12 mouse cellular contexts compared by ENCODE assay signal in genomic region chr14:12388806-12389436, GRCm38 (mm10). TPM values are rescaled to one million over a fixed set of nuclear protein-coding genes. Genes with fewer than 3 reads are reported as not detected.
DNase-seq lines count a peak whose midpoint lies in the region; ATAC-seq lines count a peak whose summit lies in the region.
"Had no signal": no experiment of that assay in that cellular context is flagged by ENCODE, and none has a peak within 500 bp of the region (broad histone marks: within the 10 kb centered on the region; RNA-seq: fewer than 3 reads in every experiment).

No protein-coding gene starts in this region.

- no peaks in the 10 kb centered on the region for H3K9me3 ChIP-seq in forebrain, embryonic 12.5 days
- no peaks in the 10 kb centered on the region for H3K9me3 ChIP-seq in limb, embryonic 12.5 days
- H3K9me3 ChIP-seq: megakaryocyte, embryonic 14.5 days had no signal

- no peak overlapping the region for H3K4me3 ChIP-seq in forebrain, embryonic 12.5 days (replicated peaks)
- no peak overlapping the region for H3K4me3 ChIP-seq in limb, embryonic 12.5 days (replicated peaks)
- H3K4me3 ChIP-seq: megakaryocyte, embryonic 14.5 days had no signal

- H3K27me3 ChIP-seq in forebrain, embryonic 12.5 days: peaks cover 56% of the 10 kb centered on the region
- H3K27me3 ChIP-seq in limb, embryonic 12.5 days: no peaks in the 10 kb centered on the region; the same call in 1 of the 2 replicates
- H3K27me3 ChIP-seq: megakaryocyte, embryonic 14.5 days had no signal

- peak overlapping the region; percentile 78 for H3K27ac ChIP-seq in forebrain, embryonic 12.5 days
- no peak overlapping the region for H3K27ac ChIP-seq in limb, embryonic 12.5 days

- peak overlapping the region; percentile 44 for H3K4me2 ChIP-seq in forebrain, embryonic 12.5 days
- no peak overlapping the region; the same call in 1 of the 2 replicates for H3K4me2 ChIP-seq in limb, embryonic 12.5 days

- peak; percentile 57 for ATAC-seq in forebrain, embryonic 12.5 days (ENCODE audit: low FRiP score)
- ATAC-seq in limb, embryonic 12.5 days (ENCODE audit: insufficient number of reproducible peaks, insufficient read depth, low FRiP score, low TSS enrichment, low read depth): peak; percentile 48; the same call in 1 of the 2 replicates

- peaks cover 59% of the 10 kb centered on the region for H3K4me1 ChIP-seq in forebrain, embryonic 12.5 days
- H3K4me1 ChIP-seq in limb, embryonic 12.5 days (replicated peaks): peaks cover 16% of the 10 kb centered on the region
- H3K4me1 ChIP-seq: megakaryocyte, embryonic 14.5 days had no signal

- WGBS in forebrain, embryonic 12.5 days: 1% methylated on average over 14 of the region's 14 CpGs
- 11% methylated on average over 14 of the region's 14 CpGs for WGBS in limb, embryonic 12.5 days

- no peak overlapping the region for H3K9ac ChIP-seq in forebrain, embryonic 12.5 days
- no peak overlapping the region for H3K9ac ChIP-seq in limb, embryonic 12.5 days (replicated peaks)

- H3K36me3 ChIP-seq in forebrain, embryonic 12.5 days (replicated peaks): no peaks in the 10 kb centered on the region
- no peaks in the 10 kb centered on the region for H3K36me3 ChIP-seq in limb, embryonic 12.5 days

- peak; percentile 86 for DNase-seq in cerebellum, adult 9-10 months
- DNase-seq in retina, embryonic 14.5 days (ENCODE audit: low spot score): peak; percentile 95
- no peak for DNase-seq in gastrocnemius, adult 8-10 months (ENCODE audit: low spot score in 2 of 2)
- DNase-seq in kidney, adult 9 months: no peak
- no peak for DNase-seq in heart, adult 18-20 months
- DNase-seq in thymus, adult 18-20 months: no peak
- DNase-seq: gastrocnemius, postnatal 36 days; kidney, adult 8-10 months had no signal

RNA-seq across cellular contexts. Expression of gene Fezf2, which starts 40.9 kb away (rescaled TPM):
- polyA plus RNA-seq in forebrain, embryonic 12.5 days (2016; fragmentation: Nextera tagmentation; extraction: Ambion mirVana): 46.8 and 52.6 TPM in 2 replicates
- 0.33 and 0.45 TPM in 2 replicates for polyA plus RNA-seq in limb, embryonic 12.5 days (2016; fragmentation: Nextera tagmentation; extraction: Ambion mirVana)
- not detected for total RNA-seq in gastrocnemius, adult 8-10 months (2022)
- total RNA-seq in heart, adult 18-20 months (2021): not detected
- total RNA-seq: gastrocnemius, postnatal 36 days had no signal
- polyA plus RNA-seq: spleen, adult 2 months had no signal

Comparison
In these comparisons a context has a peak if more than half of its experiments do, and no peak if none do; other contexts are left out.
1. DNase-seq: peak in cerebellum, adult 9-10 months (single experiment) and retina, embryonic 14.5 days (single experiment); none in gastrocnemius, adult 8-10 months (0 of 2), kidney, adult 9 months (single experiment), heart, adult 18-20 months (0 of 2) and thymus, adult 18-20 months (0 of 2).